Mouse (Mus musculus): ENCODE measurements around the gene Gm9844. TPM values are rescaled to one million over a fixed set of nuclear protein-coding genes. Genes with fewer than 3 reads are reported as not detected.
"Not testable (repeated sequence)": the region's sequence is repeated elsewhere in the genome, so short reads cannot be mapped to it uniquely, and the experiment has no call there.

Gene Gm9844
- polyA plus RNA-seq, 1 experiment from 2014 or later, result 53.5 TPM

- no peaks in the 10 kb centered on the region for H3K27me3 ChIP-seq (replicated peaks; ENCODE audit: control insufficient read depth, insufficient read depth, low read length)
- H3K36me3 ChIP-seq (ENCODE audit: control insufficient read depth, insufficient read depth, low read length), result peaks cover 33% of the 10 kb centered on the region
- H3K9me3 ChIP-seq (ENCODE audit: control insufficient read depth, low read length), result no peaks in the 10 kb centered on the region
- 79% methylated on average over 3 of the region's 3 CpGs for WGBS
- no peak overlapping the region for H3K27ac ChIP-seq (ENCODE audit: low read depth, low read length)
- H3K4me1 ChIP-seq (ENCODE audit: control insufficient read depth, insufficient read depth, low read depth, low read length), result peaks cover 7% of the 10 kb centered on the region
- no peak for ATAC-seq
- no peak overlapping the region for H3K4me3 ChIP-seq (ENCODE audit: low read length)
- H3K9ac ChIP-seq (ENCODE audit: low read depth, low read length), result no peak overlapping the region
- no peak overlapping the region for H3K4me2 ChIP-seq (ENCODE audit: low read length)
Measured at GRCm38 (mm10) chr7:24891241-24892124, 29.5 kb downstream of the Gm9844 start.

DNA sequence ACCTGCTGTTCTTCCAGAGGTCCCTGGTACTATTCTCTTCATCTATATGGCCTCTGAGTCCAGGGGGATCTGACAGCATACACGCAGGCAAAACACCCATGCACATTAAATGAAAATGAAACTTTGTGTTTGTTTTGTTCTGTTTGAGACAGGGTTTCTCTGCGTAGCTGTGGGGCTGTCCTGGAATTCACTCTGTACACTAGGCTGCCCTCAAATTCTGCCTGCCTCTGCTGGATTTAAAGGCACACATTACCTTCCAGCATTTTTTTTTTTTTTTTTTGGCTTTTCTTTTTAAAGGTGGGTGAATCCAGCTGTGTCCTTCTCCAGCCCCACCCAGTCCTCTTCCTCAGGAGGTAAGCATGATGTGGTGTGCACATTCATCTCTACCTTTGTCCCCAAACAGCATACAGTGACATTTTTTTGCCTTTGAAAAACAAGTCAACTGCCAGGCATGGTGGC is 30.1 kb downstream of the Gm9844 start:
- WGBS, result 67% methylated on average over 2 of the region's 2 CpGs

DNA sequence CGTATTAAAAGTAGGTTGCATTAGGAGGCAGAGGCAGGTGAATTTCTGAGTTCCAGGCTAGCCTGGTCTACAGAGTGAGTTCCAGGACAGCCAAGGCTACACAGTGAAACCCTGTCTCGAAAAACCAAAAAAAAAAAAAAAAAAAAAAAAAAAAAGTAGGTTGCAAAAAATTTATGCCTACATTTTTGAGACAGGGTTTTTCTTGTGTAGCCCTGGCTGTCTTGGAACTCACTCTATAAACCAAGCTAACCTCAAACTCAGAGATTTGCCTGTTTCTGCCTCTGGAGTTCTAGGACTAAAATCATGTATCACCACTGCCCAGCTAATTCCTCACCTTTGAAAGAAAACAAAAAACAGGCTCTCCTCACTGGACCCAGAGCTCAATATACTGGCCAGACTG is 33.7 kb downstream of the Gm9844 start:
- not testable (repeated sequence) for H3K4me2 ChIP-seq (ENCODE audit: low read length); H3K9ac ChIP-seq (ENCODE audit: low read depth, low read length); H3K4me3 ChIP-seq (ENCODE audit: low read length); H3K27ac ChIP-seq (ENCODE audit: low read depth, low read length); H3K9me3 ChIP-seq (ENCODE audit: control insufficient read depth, low read length); H3K36me3 ChIP-seq (ENCODE audit: control insufficient read depth, insufficient read depth, low read length); H3K27me3 ChIP-seq (replicated peaks; ENCODE audit: control insufficient read depth, insufficient read depth, low read length); ATAC-seq; H3K4me1 ChIP-seq (ENCODE audit: control insufficient read depth, insufficient read depth, low read depth, low read length)
- WGBS, result 99% methylated on average over 2 of the region's 2 CpGs

More for the DNA sequence above, 30.1 kb downstream of the Gm9844 start:
- no peaks in the 10 kb centered on the region for H3K27me3 ChIP-seq (replicated peaks; ENCODE audit: control insufficient read depth, insufficient read depth, low read length)
- no peak overlapping the region for H3K9ac ChIP-seq (ENCODE audit: low read depth, low read length)
- no peak overlapping the region for H3K27ac ChIP-seq (ENCODE audit: low read depth, low read length)
- no peak for ATAC-seq
- peaks cover 31% of the 10 kb centered on the region for H3K36me3 ChIP-seq (ENCODE audit: control insufficient read depth, insufficient read depth, low read length)
- H3K4me1 ChIP-seq (ENCODE audit: control insufficient read depth, insufficient read depth, low read depth, low read length), result peaks cover 5% of the 10 kb centered on the region
- H3K4me3 ChIP-seq (ENCODE audit: low read length), result no peak overlapping the region
- no peak overlapping the region for H3K4me2 ChIP-seq (ENCODE audit: low read length)
- H3K9me3 ChIP-seq (ENCODE audit: control insufficient read depth, low read length), result no peaks in the 10 kb centered on the region

DNA sequence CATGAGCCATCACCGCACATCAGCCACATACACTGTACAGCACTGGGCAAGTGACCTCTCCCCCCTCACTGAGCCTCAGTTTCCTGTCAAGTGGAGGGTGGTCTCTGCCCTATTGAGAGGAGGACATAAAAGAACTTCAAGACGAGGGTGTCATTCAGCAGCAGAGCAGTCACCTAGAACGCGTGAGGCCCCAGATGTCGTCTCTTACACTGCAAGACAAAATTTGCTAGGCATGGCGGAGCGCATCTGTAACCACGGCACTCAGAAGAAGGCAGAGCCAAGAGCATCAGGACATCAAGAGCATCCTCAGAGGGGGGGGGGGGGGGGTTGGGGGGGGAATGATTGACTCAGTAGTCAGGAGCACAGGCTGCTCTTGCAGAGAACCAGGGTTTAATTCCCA is 34.3 kb downstream of the Gm9844 start:
- H3K36me3 ChIP-seq (ENCODE audit: control insufficient read depth, insufficient read depth, low read length), result no peaks in the 10 kb centered on the region
- no peak overlapping the region for H3K4me3 ChIP-seq (ENCODE audit: low read length)
- no peak for ATAC-seq
- H3K27me3 ChIP-seq (replicated peaks; ENCODE audit: control insufficient read depth, insufficient read depth, low read length), result no peaks in the 10 kb centered on the region
- WGBS, result 62% methylated on average over 8 of the region's 8 CpGs
- H3K4me2 ChIP-seq (ENCODE audit: low read length), result no peak overlapping the region
- H3K9me3 ChIP-seq (ENCODE audit: control insufficient read depth, low read length), result no peaks in the 10 kb centered on the region
- no peak overlapping the region for H3K9ac ChIP-seq (ENCODE audit: low read depth, low read length)
- H3K27ac ChIP-seq (ENCODE audit: low read depth, low read length), result no peak overlapping the region
- no peaks in the 10 kb centered on the region for H3K4me1 ChIP-seq (ENCODE audit: control insufficient read depth, insufficient read depth, low read depth, low read length)

- Histone ChIP-seq H3K9me3 (ENCODE audit: control insufficient read depth, low read length) (no peaks in the 10 kb centered on the region), H3K27ac (ENCODE audit: low read depth, low read length) (no peak within 1 kb of the TSS), H3K4me1 (ENCODE audit: control insufficient read depth, insufficient read depth, low read depth, low read length) (no peaks in the 10 kb centered on the region), H3K4me2 (ENCODE audit: low read length) (no peak within 1 kb of the TSS), H3K9ac (ENCODE audit: low read depth, low read length) (no peak within 1 kb of the TSS), H3K36me3 (ENCODE audit: control insufficient read depth, insufficient read depth, low read length) (no peaks in the 10 kb centered on the region), H3K4me3 (ENCODE audit: low read length) (no peak within 1 kb of the TSS), H3K27me3 (replicated peaks; ENCODE audit: control insufficient read depth, insufficient read depth, low read length) (no peaks in the 10 kb centered on the region)
- 79% methylated on average over 12 of the region's 12 CpGs for WGBS
- no peak for ATAC-seq
Measured at GRCm38 (mm10) chr7:24897224-24897623, 35.2 kb downstream of the Gm9844 start, which contains the start of gene Cd79a. Cd79a (plus strand) TSS chr7:24897381.

GRCm38 (mm10) chr7:24897959-24898358 is 35.9 kb downstream of the Gm9844 start:
- ATAC-seq, result no peak
- Histone ChIP-seq H3K4me1 (ENCODE audit: control insufficient read depth, insufficient read depth, low read depth, low read length) (no peaks in the 10 kb centered on the region), H3K9ac (ENCODE audit: low read depth, low read length) (no peak overlapping the region), H3K27me3 (replicated peaks; ENCODE audit: control insufficient read depth, insufficient read depth, low read length) (no peaks in the 10 kb centered on the region), H3K9me3 (ENCODE audit: control insufficient read depth, low read length) (no peaks in the 10 kb centered on the region), H3K36me3 (ENCODE audit: control insufficient read depth, insufficient read depth, low read length) (no peaks in the 10 kb centered on the region), H3K27ac (ENCODE audit: low read depth, low read length) (no peak overlapping the region), H3K4me2 (ENCODE audit: low read length) (no peak overlapping the region), H3K4me3 (ENCODE audit: low read length) (no peak overlapping the region)
- 74% methylated on average over 5 of the region's 5 CpGs for whole genome bisulfite sequencing

DNA sequence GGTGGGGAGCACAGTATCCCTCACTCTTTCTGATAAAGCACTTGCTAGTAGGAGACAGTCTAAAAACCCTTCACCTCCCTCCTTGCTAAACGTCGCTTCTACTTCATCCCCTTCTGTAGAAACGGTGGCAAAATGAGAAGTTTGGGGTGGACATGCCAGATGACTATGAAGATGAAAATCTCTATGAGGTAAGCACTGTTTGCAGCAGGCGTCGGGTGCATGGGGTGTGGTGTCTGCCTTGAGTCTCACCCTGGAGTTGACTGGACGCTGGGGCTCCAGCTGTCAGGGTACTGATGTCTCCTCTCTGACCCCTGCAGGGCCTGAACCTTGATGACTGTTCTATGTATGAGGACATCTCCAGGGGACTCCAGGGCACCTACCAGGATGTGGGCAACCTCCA is 39.1 kb downstream of the Gm9844 start:
- H3K4me1 ChIP-seq (ENCODE audit: control insufficient read depth, insufficient read depth, low read depth, low read length), result peaks cover 13% of the 10 kb centered on the region
- no peaks in the 10 kb centered on the region for H3K36me3 ChIP-seq (ENCODE audit: control insufficient read depth, insufficient read depth, low read length)
- 73% methylated on average over 6 of the region's 6 CpGs for WGBS
- H3K4me2 ChIP-seq (ENCODE audit: low read length), result no peak overlapping the region
- no peak overlapping the region for H3K9ac ChIP-seq (ENCODE audit: low read depth, low read length)
- H3K4me3 ChIP-seq (ENCODE audit: low read length), result no peak overlapping the region
- no peak for ATAC-seq
- no peaks in the 10 kb centered on the region for H3K27me3 ChIP-seq (replicated peaks; ENCODE audit: control insufficient read depth, insufficient read depth, low read length)
- no peaks in the 10 kb centered on the region for H3K9me3 ChIP-seq (ENCODE audit: control insufficient read depth, low read length)
- H3K27ac ChIP-seq (ENCODE audit: low read depth, low read length), result no peak overlapping the region

- Histone ChIP-seq H3K36me3 (ENCODE audit: control insufficient read depth, insufficient read depth, low read length) (no peaks in the 10 kb centered on the region), H3K4me3 (ENCODE audit: low read length) (no peak overlapping the region), H3K27ac (ENCODE audit: low read depth, low read length) (no peak overlapping the region), H3K4me1 (ENCODE audit: control insufficient read depth, insufficient read depth, low read depth, low read length) (peaks cover 13% of the 10 kb centered on the region), H3K27me3 (replicated peaks; ENCODE audit: control insufficient read depth, insufficient read depth, low read length) (no peaks in the 10 kb centered on the region), H3K9me3 (ENCODE audit: control insufficient read depth, low read length) (no peaks in the 10 kb centered on the region), H3K9ac (ENCODE audit: low read depth, low read length) (no peak overlapping the region), H3K4me2 (ENCODE audit: low read length) (no peak overlapping the region)
- no peak for ATAC-seq
- 84% methylated on average over 1 of the region's 1 CpGs for WGBS
Measured at GRCm38 (mm10) chr7:24901842-24902241, 39.8 kb downstream of the Gm9844 start.

GRCm38 (mm10) chr7:24902264-24902629 is 40.2 kb downstream of the Gm9844 start:
- no peak for ATAC-seq
- Histone ChIP-seq H3K9ac (ENCODE audit: low read depth, low read length) (peak overlapping the region; percentile 5; the same call in 1 of the 2 replicates), H3K4me2 (ENCODE audit: low read length) (peak overlapping the region; percentile 79), H3K4me3 (ENCODE audit: low read length) (peak overlapping the region; percentile 62), H3K27ac (ENCODE audit: low read depth, low read length) (peak overlapping the region; percentile 18; the same call in 1 of the 2 replicates), H3K4me1 (ENCODE audit: control insufficient read depth, insufficient read depth, low read depth, low read length) (peaks cover 13% of the 10 kb centered on the region), H3K36me3 (ENCODE audit: control insufficient read depth, insufficient read depth, low read length) (no peaks in the 10 kb centered on the region), H3K27me3 (replicated peaks; ENCODE audit: control insufficient read depth, insufficient read depth, low read length) (no peaks in the 10 kb centered on the region), H3K9me3 (ENCODE audit: control insufficient read depth, low read length) (no peaks in the 10 kb centered on the region)
- WGBS, result 59% methylated on average over 2 of the region's 2 CpGs
